Mouse (Mus musculus) MEL (cell line): ENCODE measurements around the gene Hspb1. TPM values are rescaled to one million over a fixed set of nuclear protein-coding genes. Genes with fewer than 3 reads are reported as not detected.

Experiments used
- DNase-seq: peaks from one replicate; pipeline ENCODE4 v3.0.0; 2011; ENCODE audit warnings: low read depth, low spot score
- H3K27ac ChIP-seq: 2 replicates; pipeline ENCODE4 v1.5.1; 2012; ENCODE audit warnings: low read depth, mild to moderate bottlenecking, control low read depth, low read length, moderate library complexity; ENCODE audit not compliant: control insufficient read depth
- H3K27me3 ChIP-seq, 2 experiments: fragments of 150-350 bp in 1 of 2; sonication (generic) in 1 of 2; 2 replicates each; pipeline ENCODE4 v1.6.1; 2012; ENCODE audit warnings: low read length in 2 of 2, mild to moderate bottlenecking in 2 of 2, improper control_type of control experiment in 1 of 2, moderate library complexity in 1 of 2; ENCODE audit not compliant: insufficient read depth in 2 of 2, control insufficient read depth in 1 of 2
- H3K36me3 ChIP-seq, 2 experiments: 2 replicates each; pipeline ENCODE4 v1.6.1; 2012 to 2014; ENCODE audit warnings: low read length in 2 of 2, improper control_type of control experiment in 1 of 2, inconsistent platforms in 1 of 2, mild to moderate bottlenecking in 1 of 2; ENCODE audit not compliant: insufficient read depth in 2 of 2, control insufficient read depth in 1 of 2
- H3K4me1 ChIP-seq, 2 experiments: fragments of 150-350 bp in 1 of 2; sonication (generic) in 1 of 2; 2 replicates each; pipeline ENCODE4 v1.6.1; 2012; ENCODE audit warnings: low read length in 2 of 2, improper control_type of control experiment in 1 of 2, mild to moderate bottlenecking in 1 of 2; ENCODE audit not compliant: insufficient read depth in 2 of 2, control insufficient read depth in 1 of 2
- H3K4me3 ChIP-seq, 2 experiments: fragments of 150-350 bp in 1 of 2; sonication (generic) in 1 of 2; 2 replicates each; pipeline ENCODE4 v1.5.1; 2012; ENCODE audit warnings: low read depth in 2 of 2, low read length in 2 of 2, mild to moderate bottlenecking in 2 of 2, moderate library complexity in 2 of 2, control low read depth in 1 of 2, improper control_type of control experiment in 1 of 2; ENCODE audit not compliant: control insufficient read depth in 1 of 2, insufficient read depth in 1 of 2
- H3K79me2 ChIP-seq: 2 replicates; pipeline ENCODE4 v1.6.1; 2012; ENCODE audit warnings: mild to moderate bottlenecking, low read length, moderate library complexity; ENCODE audit not compliant: control insufficient read depth, poor library complexity, insufficient read depth
- H3K9ac ChIP-seq: 2 replicates; pipeline ENCODE4 v1.6.1; 2012; ENCODE audit warnings: low read depth, mild to moderate bottlenecking, control low read depth, low read length, moderate library complexity; ENCODE audit not compliant: control insufficient read depth, poor library complexity, severe bottlenecking
- H3K9me3 ChIP-seq: fragments of 150-350 bp; sonication (generic); replicated peaks from 2 replicates; pipeline ENCODE4 v1.6.1; 2012; ENCODE audit warnings: mild to moderate bottlenecking, low read length, improper control_type of control experiment, moderate library complexity; ENCODE audit not compliant: insufficient read depth
- BHLHE40 ChIP-seq: IDR thresholded peaks from 2 replicates; pipeline ENCODE4 v1.6.1; 2012; ENCODE audit warnings: low read depth, mild to moderate bottlenecking, inconsistent platforms, low read length, improper control_type of control experiment, borderline replicate concordance
- CHD2 ChIP-seq: IDR thresholded peaks from 2 replicates; pipeline ENCODE4 v1.6.1; 2011; ENCODE audit warnings: low read length, improper control_type of control experiment
- CTCF ChIP-seq, 3 experiments: IDR thresholded peaks in 2 of 3; conservative IDR thresholded peaks in 1 of 3; 2 replicates each; pipeline ENCODE4 v1.5.1; 2011 to 2012; ENCODE audit warnings: low read length in 3 of 3, low read depth in 2 of 3, mild to moderate bottlenecking in 2 of 3, improper control_type of control experiment in 1 of 3, inconsistent platforms in 1 of 3, mixed read lengths in 1 of 3, moderate library complexity in 1 of 3; ENCODE audit not compliant: control insufficient read depth in 1 of 3, insufficient read depth in 1 of 3, poor library complexity in 1 of 3, severe bottlenecking in 1 of 3
- GABPA ChIP-seq: IDR thresholded peaks from 2 replicates; pipeline ENCODE4 v1.6.1; 2012; ENCODE audit warnings: low read depth, mild to moderate bottlenecking, inconsistent platforms, low read length, improper control_type of control experiment, moderate library complexity
- GATA1 ChIP-seq: IDR thresholded peaks from 2 replicates; pipeline ENCODE4 v1.6.1; 2011; ENCODE audit warnings: low read depth, low read length, improper control_type of control experiment
- HCFC1 ChIP-seq: IDR thresholded peaks from 2 replicates; pipeline ENCODE4 v1.6.1; 2012; ENCODE audit warnings: low read depth, mild to moderate bottlenecking, inconsistent platforms, low read length, improper control_type of control experiment, moderate library complexity
- KAT2A ChIP-seq: conservative IDR thresholded peaks from 2 replicates; pipeline ENCODE4 v1.6.1; 2012; ENCODE audit warnings: low read depth, low read length, improper control_type of control experiment, inconsistent platforms
- MAFK ChIP-seq: IDR thresholded peaks from 2 replicates; pipeline ENCODE4 v1.6.1; 2011; ENCODE audit warnings: low read depth, mild to moderate bottlenecking, low read length, improper control_type of control experiment, borderline replicate concordance
- MAZ ChIP-seq: IDR thresholded peaks from 2 replicates; pipeline ENCODE4 v1.6.1; 2012; ENCODE audit warnings: low read depth, mild to moderate bottlenecking, inconsistent platforms, low read length, improper control_type of control experiment
- MEF2A ChIP-seq: IDR thresholded peaks from 2 replicates; pipeline ENCODE4 v1.6.1; 2014; ENCODE audit warnings: low read depth, mild to moderate bottlenecking, inconsistent platforms, low read length, improper control_type of control experiment; ENCODE audit not compliant: poor library complexity, insufficient replicate concordance, severe bottlenecking; ENCODE audit errors: extremely low read depth
- MYC ChIP-seq: IDR thresholded peaks from 2 replicates; pipeline ENCODE4 v1.6.1; 2011; ENCODE audit warnings: low read depth, mild to moderate bottlenecking, low read length, improper control_type of control experiment, moderate library complexity
- NELFE ChIP-seq: IDR thresholded peaks from 2 replicates; pipeline ENCODE4 v1.6.1; 2011; ENCODE audit warnings: low read depth, low read length, improper control_type of control experiment
- NRF1 ChIP-seq: IDR thresholded peaks from 2 replicates; pipeline ENCODE4 v1.6.1; 2014; ENCODE audit warnings: low read depth, mild to moderate bottlenecking, inconsistent platforms, low read length, improper control_type of control experiment, moderate library complexity; ENCODE audit not compliant: poor library complexity, insufficient read depth, severe bottlenecking
- POLR2A ChIP-seq, 2 experiments: IDR thresholded peaks; 2 replicates each; pipeline ENCODE4 v1.6.1; 2011 to 2012; ENCODE audit warnings: low read length in 2 of 2, mild to moderate bottlenecking in 2 of 2, control low read depth in 1 of 2, improper control_type of control experiment in 1 of 2, low read depth in 1 of 2, moderate library complexity in 1 of 2; ENCODE audit not compliant: control insufficient read depth in 1 of 2, insufficient read depth in 1 of 2, poor library complexity in 1 of 2
- POLR2AphosphoS2 ChIP-seq: IDR thresholded peaks from 2 replicates; pipeline ENCODE4 v1.6.1; 2011; ENCODE audit warnings: low read length, improper control_type of control experiment
- SIN3A ChIP-seq: IDR thresholded peaks from 2 replicates; pipeline ENCODE4 v1.6.1; 2012; ENCODE audit warnings: low read length, improper control_type of control experiment, inconsistent platforms
- TBP ChIP-seq: IDR thresholded peaks from 2 replicates; pipeline ENCODE4 v1.8.0; 2011; ENCODE audit warnings: low read depth, low read length, improper control_type of control experiment
- TCF12 ChIP-seq: IDR thresholded peaks from 2 replicates; pipeline ENCODE4 v1.6.1; 2014; ENCODE audit warnings: low read depth, mild to moderate bottlenecking, inconsistent platforms, low read length, improper control_type of control experiment, moderate library complexity
- UBTF ChIP-seq: IDR thresholded peaks from 2 replicates; pipeline ENCODE4 v1.6.1; 2012; ENCODE audit warnings: low read depth, mild to moderate bottlenecking, inconsistent platforms, low read length, improper control_type of control experiment, moderate library complexity, borderline replicate concordance; ENCODE audit not compliant: insufficient read depth
- USF1 ChIP-seq: IDR thresholded peaks from 2 replicates; pipeline ENCODE4 v1.6.1; 2014; ENCODE audit warnings: low read depth, mild to moderate bottlenecking, inconsistent platforms, low read length, improper control_type of control experiment, moderate library complexity
- polyA plus RNA-seq, 2 experiments: library from polyadenylated mRNA; stranded (reverse) in 1 of 2; unstranded in 1 of 2; fragments of >175 nt in 1 of 2; fragments of >200 nt in 1 of 2; gene quantifications; 2 replicates each; pipeline versions ENCODE4 v1.2.1 to v1.2.4; 2012; ENCODE audit warnings: low replicate concordance in 2 of 2, low read depth in 1 of 2; ENCODE audit not compliant: insufficient read length in 2 of 2, insufficient read depth in 1 of 2, missing spikeins in 1 of 2
- total RNA-seq: library from RNA; depleted of rRNA; stranded (reverse); fragments of 300-350 nt; gene quantifications from 2 replicates; pipeline ENCODE4 v1.2.3, GENCODE M21; 2012

The Hspb1 gene
- total and polyA plus RNA-seq, 3 experiments: not detected

DNA sequence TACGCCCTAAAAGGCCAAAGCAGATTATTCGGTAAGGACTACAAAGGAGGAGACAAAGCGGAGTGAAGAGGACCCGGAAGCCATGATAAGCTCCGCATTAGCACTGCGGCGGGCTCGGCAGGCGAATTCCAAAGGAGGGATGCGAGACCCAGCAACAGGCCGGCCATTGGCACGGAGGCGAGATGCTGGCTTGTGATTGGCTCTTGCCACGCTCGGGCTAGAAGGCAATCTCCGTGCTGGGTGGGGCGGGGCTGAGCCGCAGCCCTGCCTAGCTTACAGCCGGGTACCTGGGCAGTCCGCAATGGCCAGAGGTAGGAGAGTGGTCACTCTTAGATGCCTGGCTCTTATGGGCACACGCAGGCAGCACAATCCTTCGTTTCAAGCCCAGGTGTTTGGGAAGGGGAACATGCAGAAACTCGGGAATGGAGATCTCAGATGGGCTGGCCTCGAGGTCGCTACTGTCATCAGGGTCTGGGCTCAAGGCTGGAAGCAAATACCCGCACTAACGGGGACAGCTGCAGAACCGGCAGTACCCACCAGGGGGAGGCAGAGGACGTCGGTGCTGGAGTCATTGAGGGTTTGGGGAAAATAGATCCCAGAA lies 15.9 kb downstream of the Hspb1 start (continued):
- TF ChIP-seq UBTF (no peak), MAZ (no peak), MEF2A (no peak), USF1 (no peak), BHLHE40 (no peak), POLR2AphosphoS2 (no peak; the same call in 1 of the 2 replicates), CHD2 (no peak; the same call in 1 of the 2 replicates), SIN3A (peak; percentile 40; the same call in 1 of the 2 replicates), TBP (no peak), KAT2A (no peak), GATA1 (no peak), NRF1 (no peak), POLR2A (IDR thresholded peaks at IDR 0.05; ENCODE audit: control insufficient read depth in 1 of 2, insufficient read depth in 1 of 2, low read depth in 1 of 2, low read length in 2 of 2, poor library complexity in 1 of 2) (peak in 1 of 2 experiments; percentile 34; a peak in 2 of 4 replicates), NELFE (0 out of 2 replicates have a peak, but pooled peaks have one; percentile 24), TCF12 (no peak), GABPA (no peak), HCFC1 (no peak), MYC (no peak), CTCF (IDR thresholded peaks at IDR 0.05 in 2 of 3, conservative IDR thresholded peaks at IDR 0.05 in 1 of 3; ENCODE audit: control insufficient read depth in 1 of 3, insufficient read depth in 1 of 3, low read depth in 2 of 3, low read length in 3 of 3, poor library complexity in 1 of 3, severe bottlenecking in 1 of 3) (peak; percentile 75 to 93 (median 87))

DNA sequence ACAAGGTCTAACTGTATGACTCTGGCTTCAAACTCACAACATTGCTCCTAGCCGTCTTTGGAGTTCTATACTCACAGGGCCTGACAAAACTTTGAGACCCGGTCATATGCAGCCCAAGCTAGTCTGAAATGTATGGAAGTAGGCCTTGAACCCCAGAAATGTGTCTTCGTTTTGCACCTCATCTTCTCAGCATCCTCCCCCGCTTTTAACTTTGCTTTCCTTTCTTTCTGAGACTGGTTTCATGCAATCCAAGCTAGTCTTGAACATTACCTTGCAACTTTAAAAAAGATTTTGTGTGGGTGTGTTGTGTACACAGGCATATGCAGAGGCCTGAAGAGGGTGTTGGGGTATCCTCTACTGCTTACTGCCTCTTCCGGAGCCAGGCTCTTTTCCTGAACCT lies 16.5 kb downstream of the Hspb1 start:
- H3K36me3 ChIP-seq: peaks cover 0 to 3% of the 10 kb centered on the region in 2 experiments; a peak in 2 of 4 replicates
- H3K79me2 ChIP-seq: no peaks in the 10 kb centered on the region
- no peaks in the 10 kb centered on the region for H3K4me1 ChIP-seq
- no peak for DNase-seq
- TF ChIP-seq POLR2A (IDR thresholded peaks at IDR 0.05; ENCODE audit: control insufficient read depth in 1 of 2, insufficient read depth in 1 of 2, low read depth in 1 of 2, low read length in 2 of 2, poor library complexity in 1 of 2) (peak in 1 of 2 experiments; percentile 5; a peak in 1 of 4 replicates), MAFK (no peak)
- no peak overlapping the region for H3K9ac ChIP-seq
- H3K27me3 ChIP-seq: no peaks in the 10 kb centered on the region
- no peaks in the 10 kb centered on the region for H3K9me3 ChIP-seq
- H3K27ac ChIP-seq: no peak overlapping the region
- no peak overlapping the region for H3K4me3 ChIP-seq
